Mouse (Mus musculus) ovary, adult 18-20 months (tissue): ENCODE measurements around the gene Arl9.
A peak's percentile ranks its signal among the peaks of the same experiment; 100 is the strongest.
"Not testable (repeated sequence)": the region's sequence is repeated elsewhere in the genome, so short reads cannot be mapped to it uniquely, and the experiment has no call there.

ENCODE experiments used
- DNase-seq: peaks from one replicate; pipeline ENCODE4 v3.0.0; 2022; ENCODE audit warnings: low spot score, mixed read lengths

Arl9 gene

GRCm38 (mm10) chr5:77015544-77016482, 12.0 kb downstream of the Arl9 start, which contains the start of gene Thegl:
Gene Thegl (plus strand): TSS chr5:77016023.
- peak; percentile 65 for DNase-seq

GRCm38 (mm10) chr5:77028034-77028433, 24.2 kb downstream of the Arl9 start:
- DNase-seq = no peak

- DNase-seq = no peak
Observed at GRCm38 (mm10) chr5:77029735-77030134, 25.9 kb downstream of the Arl9 start.

GRCm38 (mm10) chr5:77035101-77035500, 31.2 kb downstream of the Arl9 start:
- not testable (repeated sequence) for DNase-seq

GRCm38 (mm10) chr5:77038451-77038850, 34.6 kb downstream of the Arl9 start:
- no peak for DNase-seq

GRCm38 (mm10) chr5:77039391-77039790, 35.5 kb downstream of the Arl9 start:
- no peak for DNase-seq

GRCm38 (mm10) chr5:77044362-77044761, 40.5 kb downstream of the Arl9 start:
- DNase-seq = no peak

GRCm38 (mm10) chr5:77052616-77053015, 48.8 kb downstream of the Arl9 start:
- DNase-seq = no peak

GRCm38 (mm10) chr5:77056881-77057440, 53.1 kb downstream of the Arl9 start:
- no peak for DNase-seq
